Mouse (Mus musculus) spleen, embryonic (tissue): ENCODE data around the gene Ghrh.

Source experiments
- CTCF ChIA-PET: fragments of 350-600 bp; sonication (Branson Sonifier 250); formaldehyde crosslinking; loops from one replicate; lab custom pipeline; 2022; lab: Charles Lee

The Ghrh gene

GRCm38 (mm10) chr2:157349121-157349778 lies 1.9 kb upstream of the Ghrh start:
- CTCF ChIA-PET = no interaction called here

DNA sequence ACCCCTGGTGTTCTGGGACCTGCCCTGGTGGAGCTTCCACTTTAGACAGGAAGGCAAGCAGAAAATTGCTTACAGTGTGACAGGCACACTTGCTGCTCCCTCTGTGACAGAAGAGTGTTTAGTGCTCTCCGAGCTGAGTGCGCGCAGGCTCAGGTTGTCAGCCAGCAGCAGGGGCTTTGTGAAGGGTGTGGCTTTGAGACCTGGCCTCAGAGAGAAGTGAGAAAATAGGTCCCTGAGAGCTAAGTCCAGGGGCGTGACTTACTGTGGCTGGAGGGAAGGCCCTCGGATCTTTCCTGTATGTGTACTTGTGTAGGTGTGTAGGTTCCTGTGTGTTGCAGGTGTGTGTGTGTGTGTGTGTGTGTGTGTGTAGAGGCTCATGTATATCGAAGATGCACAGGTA lies 4.0 kb downstream of the Ghrh start:
- CTCF ChIA-PET = no interaction called here

- CTCF ChIA-PET = interaction anchor here (1.4 to 1.6 kb wide), 2 partner anchors 116 to 228 kb away, joined by 4 to 12 read pairs; partner anchors contain the start of gene Blcap
Observed at GRCm38 (mm10) chr2:157342328-157342926, 4.9 kb downstream of the Ghrh start.

DNA sequence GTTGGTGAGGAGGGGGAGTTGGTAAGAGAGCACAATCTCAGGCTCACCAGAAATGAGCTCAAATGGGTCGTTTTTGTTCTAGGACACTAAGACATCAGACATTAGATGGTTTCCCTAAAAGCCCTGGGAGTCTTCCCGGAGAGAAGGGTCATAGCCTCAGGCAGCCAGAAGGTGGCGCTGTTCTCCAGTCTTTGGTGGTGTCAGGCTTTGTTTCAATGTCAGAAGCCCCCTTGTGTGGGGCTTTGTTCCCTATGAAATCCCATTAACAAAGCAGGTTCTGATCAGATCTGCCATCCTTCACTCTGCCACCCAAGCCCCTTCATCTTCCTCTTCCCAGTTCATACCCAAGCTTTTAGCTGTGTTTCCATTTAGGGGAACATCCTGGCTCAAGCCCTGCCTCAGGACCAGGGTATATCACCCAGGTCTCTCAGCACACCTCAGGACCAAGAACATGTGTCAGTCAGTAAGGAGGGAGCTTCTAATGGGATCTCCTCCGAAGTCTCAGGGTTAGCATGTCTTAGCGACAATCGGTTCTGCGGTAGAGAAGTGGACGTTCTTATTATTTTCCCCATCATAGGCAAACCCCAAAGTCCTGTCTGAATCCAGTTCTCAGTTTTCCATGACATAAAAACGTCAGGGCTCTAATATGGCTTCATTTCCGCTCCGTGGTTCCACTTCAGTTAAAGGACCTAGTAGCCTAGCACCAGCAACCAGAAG lies 5.6 kb downstream of the Ghrh start:
- CTCF ChIA-PET = interaction anchor here (0.6 to 1.6 kb wide), 4 partner anchors 17 to 229 kb away, joined by 4 to 12 read pairs (median 5); partner anchors contain the start of gene Blcap

- CTCF ChIA-PET = no interaction called here
Observed at GRCm38 (mm10) chr2:157340221-157340741, 7.0 kb downstream of the Ghrh start.

GRCm38 (mm10) chr2:157339532-157339931 lies 7.8 kb downstream of the Ghrh start:
- CTCF ChIA-PET = no interaction called here

GRCm38 (mm10) chr2:157338663-157339062 lies 8.6 kb downstream of the Ghrh start:
- CTCF ChIA-PET = interaction anchor here (0.6 to 0.9 kb wide), 2 partner anchors 119 to 229 kb away, joined by 3 read pairs; no protein-coding TSS in a partner anchor

GRCm38 (mm10) chr2:157332059-157332458 lies 15.2 kb downstream of the Ghrh start:
- CTCF ChIA-PET = interaction anchor here (0.6 kb wide), 1 partner anchor 173 kb away, joined by 16 read pairs; no protein-coding TSS in a partner anchor

DNA sequence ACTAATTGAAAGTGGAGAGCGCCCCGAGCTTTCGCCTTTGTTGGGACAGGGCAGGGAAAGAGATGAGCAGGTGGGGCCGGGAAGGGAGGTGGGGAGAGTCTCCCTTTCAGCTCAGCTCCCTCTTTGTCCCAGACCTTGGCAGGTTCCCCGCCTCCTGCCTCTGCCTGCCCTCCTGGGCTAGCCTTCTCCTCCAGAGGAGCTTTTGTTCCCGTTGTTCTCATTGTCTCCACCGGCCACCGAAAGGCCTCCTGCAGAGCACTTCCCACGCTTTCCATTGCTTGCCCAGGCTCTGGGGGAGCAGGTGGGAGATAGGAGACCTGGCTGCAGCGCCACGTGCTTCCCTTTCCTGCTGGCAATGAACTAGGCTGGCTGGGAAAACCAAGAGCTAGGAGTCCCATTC lies 18.7 kb downstream of the Ghrh start:
- CTCF ChIA-PET = no interaction called here

- CTCF ChIA-PET = no interaction called here
Observed at GRCm38 (mm10) chr2:157328106-157328505, 19.2 kb downstream of the Ghrh start.

- CTCF ChIA-PET = no interaction called here
Observed at GRCm38 (mm10) chr2:157325238-157325637, 22.1 kb downstream of the Ghrh start.

- CTCF ChIA-PET = no interaction called here
Observed at GRCm38 (mm10) chr2:157322029-157322766, 25.1 kb downstream of the Ghrh start.

GRCm38 (mm10) chr2:157320886-157321285 lies 26.4 kb downstream of the Ghrh start:
- CTCF ChIA-PET = no interaction called here

- CTCF ChIA-PET = no interaction called here
Observed at GRCm38 (mm10) chr2:157320135-157320534, 27.2 kb downstream of the Ghrh start.

DNA sequence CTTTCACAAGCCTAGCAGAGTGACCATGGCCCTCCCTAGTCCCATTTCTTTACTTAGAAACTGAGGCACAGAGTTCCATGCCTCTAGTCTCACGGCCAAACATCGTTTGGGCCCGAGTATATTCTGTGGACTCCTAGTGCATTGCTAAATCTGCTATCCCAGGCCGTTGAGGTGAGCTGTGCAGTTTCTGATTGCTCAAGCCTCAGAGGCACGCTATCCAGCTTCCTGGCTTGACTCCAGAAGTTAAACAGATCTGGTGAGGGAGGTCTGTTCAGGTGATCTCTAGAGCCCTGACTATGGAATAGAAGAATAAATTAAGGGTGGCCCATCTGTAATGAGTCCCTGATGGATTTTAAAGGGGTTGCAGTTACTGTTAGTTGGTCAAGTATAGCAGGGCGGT lies 30.1 kb downstream of the Ghrh start:
- CTCF ChIA-PET = no interaction called here

- CTCF ChIA-PET = no interaction called here
Observed at GRCm38 (mm10) chr2:157316358-157316933, 30.9 kb downstream of the Ghrh start.

DNA sequence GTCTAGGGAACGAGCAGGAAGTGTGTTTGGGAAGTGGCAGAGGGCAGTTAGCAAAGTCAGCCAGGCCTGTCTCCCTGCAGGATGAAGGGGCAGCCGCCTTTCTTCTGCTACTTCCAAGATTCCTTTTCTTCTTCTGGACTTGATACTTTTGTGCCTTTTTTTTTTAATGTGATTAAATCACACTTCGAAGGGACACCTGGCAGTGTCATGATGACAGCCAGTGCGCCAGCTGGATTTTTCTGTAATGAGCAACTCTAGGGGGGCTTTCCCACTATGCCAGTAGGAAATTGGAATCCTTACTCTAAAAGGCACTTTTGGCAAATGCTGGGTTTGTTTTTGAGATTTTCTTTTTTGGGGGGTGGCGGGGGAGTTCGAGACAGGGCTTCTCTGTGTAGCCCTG lies 31.8 kb downstream of the Ghrh start:
- CTCF ChIA-PET = no interaction called here

DNA sequence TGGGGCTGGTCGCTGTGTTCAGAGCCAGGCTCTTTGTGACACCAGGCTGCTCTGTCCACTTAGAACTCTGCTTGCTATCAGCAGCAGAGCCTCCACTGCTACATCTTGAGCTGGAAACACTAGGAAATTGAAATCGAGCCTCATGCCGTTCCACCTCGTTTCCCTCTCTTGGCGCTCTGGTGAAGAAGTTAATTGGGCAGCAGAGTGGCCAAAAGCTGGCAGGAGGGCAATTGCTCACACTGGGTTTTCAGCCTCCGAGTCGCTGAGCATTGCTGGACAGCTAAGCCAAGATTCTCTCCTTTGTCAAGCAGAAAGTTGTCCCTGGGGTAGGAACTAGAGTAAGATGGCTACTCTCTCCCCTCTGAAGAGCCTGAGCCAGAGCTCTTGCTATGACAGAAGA lies 33.0 kb downstream of the Ghrh start:
- CTCF ChIA-PET = no interaction called here

DNA sequence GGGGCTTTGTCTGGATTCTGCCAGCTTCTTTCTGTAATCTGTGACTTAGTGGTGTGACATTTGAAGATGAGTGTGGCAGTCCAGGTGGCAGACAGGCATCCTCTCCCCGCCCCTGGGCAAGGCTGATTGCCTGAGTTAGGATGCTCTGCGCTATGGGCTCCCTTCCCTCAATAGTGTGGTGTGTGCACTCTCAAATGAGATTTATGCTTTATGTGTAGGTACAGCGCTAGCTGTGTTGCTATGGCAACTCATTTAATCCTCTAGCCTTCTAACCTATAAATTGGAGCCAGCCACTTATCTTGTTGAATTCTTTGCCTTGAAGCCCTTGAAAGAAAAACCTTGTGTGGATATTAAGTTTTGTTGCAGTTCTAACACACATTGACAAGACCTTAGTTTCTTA lies 33.6 kb downstream of the Ghrh start:
- CTCF ChIA-PET = no interaction called here

GRCm38 (mm10) chr2:157310963-157311637 lies 36.2 kb downstream of the Ghrh start:
- CTCF ChIA-PET = interaction anchor here (0.5 kb wide), 1 partner anchor 7 kb away, joined by 3 read pairs; no protein-coding TSS in a partner anchor

DNA sequence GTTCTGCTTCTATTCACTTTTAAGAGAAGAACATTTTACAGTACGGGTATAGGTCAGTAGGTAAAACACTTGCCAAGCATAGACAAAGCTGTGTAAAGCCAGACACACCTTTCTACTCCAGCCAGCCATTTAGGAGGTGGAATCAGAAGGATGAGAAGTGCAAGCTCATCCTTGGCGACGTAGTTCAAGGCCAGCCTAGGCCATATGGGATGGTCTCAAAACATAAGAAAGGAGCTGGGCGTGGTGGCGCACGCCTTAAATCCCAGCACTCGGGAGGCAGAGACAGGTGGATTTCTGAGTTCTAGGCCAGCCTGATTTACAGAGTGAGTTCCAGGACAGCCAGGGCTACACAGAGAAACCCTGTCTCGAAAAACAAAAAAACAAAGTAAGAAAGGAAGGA lies 37.7 kb downstream of the Ghrh start:
- CTCF ChIA-PET = no interaction called here
